Mouse (Mus musculus) C2C12 (cell line): ENCODE data around the gene Col2a1.

Experiments
- CEBPB ChIP-seq: IDR thresholded peaks from one replicate; pipeline ENCODE4 v1.6.1; 2011; ENCODE audit warnings: low read depth, mild to moderate bottlenecking, control low read depth, moderate library complexity
- CTCF ChIP-seq: IDR thresholded peaks from one replicate; pipeline ENCODE4 v1.5.1; 2011; ENCODE audit not compliant: control insufficient read depth, insufficient read depth, insufficient read length
- FOSL1 ChIP-seq: IDR thresholded peaks from one replicate; pipeline ENCODE4 v1.8.0; 2011; ENCODE audit warnings: mild to moderate bottlenecking, low read length; ENCODE audit not compliant: poor library complexity, insufficient read depth, severe bottlenecking
- MAX ChIP-seq: IDR thresholded peaks from one replicate; pipeline ENCODE4 v1.6.1; 2011; ENCODE audit warnings: mild to moderate bottlenecking, control low read depth
- MYOD1 ChIP-seq: IDR thresholded peaks from one replicate; pipeline ENCODE4 v1.6.1; 2011; ENCODE audit warnings: low read depth; ENCODE audit not compliant: control insufficient read depth, insufficient read length
- MYOG ChIP-seq: IDR thresholded peaks from one replicate; pipeline ENCODE4 v1.6.1; 2011; ENCODE audit not compliant: control insufficient read depth, insufficient read length; ENCODE audit errors: extremely low read depth
- USF1 ChIP-seq: IDR thresholded peaks from one replicate; pipeline ENCODE4 v1.6.1; 2011; ENCODE audit warnings: low read depth, mild to moderate bottlenecking, control low read depth, moderate library complexity

- TF ChIP-seq CTCF (no peak), MYOD1 (no peak), MAX (no peak), USF1 (no peak), CEBPB (no peak), FOSL1 (no peak), MYOG (no peak)
Measured at GRCm38 (mm10) chr15:98044387-98044786, 39.9 kb upstream of the Col2a1 start.
